Mouse (Mus musculus): ENCODE results near the gene Cxcr4.

GRCm38 (mm10) chr1:128636258-128637229 is 44.5 kb upstream of the Cxcr4 start:
- TF ChIP-seq CTCF (IDR thresholded peaks at IDR 0.05; ENCODE audit: low read depth) (no peak), EP300 (IDR thresholded peaks at IDR 0.05; ENCODE audit: low read depth) (no peak)

Data from heart, postnatal 0 days (tissue).